In the genomic region with DNA sequence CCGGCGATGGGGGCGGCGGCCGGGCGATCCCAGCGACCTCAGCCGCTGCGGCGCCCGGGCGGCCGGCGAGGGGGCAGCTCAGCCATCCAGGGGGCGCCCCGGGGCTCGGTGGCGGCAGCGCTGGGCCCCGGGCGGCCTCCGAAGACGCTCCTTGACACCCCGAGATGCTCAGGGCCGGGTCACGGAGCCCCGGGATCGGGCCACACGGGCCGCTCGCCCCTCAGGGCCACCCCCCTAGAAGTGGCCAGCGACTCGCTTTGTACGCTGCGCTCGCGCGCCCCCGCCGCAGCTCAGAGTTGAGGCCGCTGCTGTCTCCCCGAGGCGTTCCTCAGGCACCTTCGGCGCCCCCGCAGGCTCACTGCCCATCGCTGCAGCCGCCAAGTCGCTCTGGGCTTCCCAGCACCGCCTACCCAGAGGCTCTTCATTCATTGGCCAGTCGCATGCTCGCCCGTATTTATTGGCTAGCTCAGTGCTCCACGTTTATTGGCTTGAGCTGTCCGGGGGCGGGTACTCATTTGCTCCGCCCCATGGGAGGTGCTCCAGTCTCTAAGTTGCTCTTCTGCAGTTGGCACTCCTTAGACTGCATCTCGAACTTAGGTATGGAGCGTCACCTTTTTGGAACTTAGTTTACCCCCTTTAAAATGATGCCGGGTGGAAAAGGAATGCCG, we compare ENCODE assay signal across 8 mouse cellular contexts. TPM values are rescaled to one million over a fixed set of nuclear protein-coding genes. Genes with fewer than 3 reads are reported as not detected.
DNase-seq lines count a peak whose midpoint lies in the region; ATAC-seq and TF ChIP-seq lines count a peak whose summit lies in the region.

Gene Dexi, minus strand, starts transcription at position 357 of the 668 bp plus-strand sequence.

- TF ChIP-seq CTCF in heart, adult 2 months (IDR thresholded peaks at IDR 0.05) = peak; percentile 40

- peak within 1 kb of the TSS; percentile 80 for H3K27ac ChIP-seq in embryonic facial prominence, embryonic 14.5 days (replicated peaks; ENCODE audit: low read depth, low read length)
- H3K27ac ChIP-seq in heart, adult 2 months = peak within 1 kb of the TSS; percentile 86
- peak within 1 kb of the TSS; percentile 91 for H3K27ac ChIP-seq in limb, embryonic 13.5 days
- peak within 1 kb of the TSS; percentile 84 for H3K27ac ChIP-seq in midbrain, embryonic 16.5 days (ENCODE audit: low read length)

- H3K9me3 ChIP-seq in embryonic facial prominence, embryonic 14.5 days (ENCODE audit: control insufficient read depth, low read length) = no peaks in the 10 kb centered on the region
- no peaks in the 10 kb centered on the region for H3K9me3 ChIP-seq in limb, embryonic 13.5 days
- H3K9me3 ChIP-seq in midbrain, embryonic 16.5 days (replicated peaks; ENCODE audit: control insufficient read depth, low read length, poor library complexity, severe bottlenecking) = no peaks in the 10 kb centered on the region

- no peaks in the 10 kb centered on the region for H3K27me3 ChIP-seq in embryonic facial prominence, embryonic 14.5 days (replicated peaks; ENCODE audit: control insufficient read depth, insufficient read depth, low read length)
- H3K27me3 ChIP-seq in heart, adult 2 months (ENCODE audit: control insufficient read depth, insufficient read depth, low read length) = no peaks in the 10 kb centered on the region
- no peaks in the 10 kb centered on the region for H3K27me3 ChIP-seq in limb, embryonic 13.5 days
- no peaks in the 10 kb centered on the region for H3K27me3 ChIP-seq in midbrain, embryonic 16.5 days (ENCODE audit: control insufficient read depth, insufficient read depth, low read depth, low read length)

- H3K4me2 ChIP-seq in embryonic facial prominence, embryonic 14.5 days (ENCODE audit: low read depth, low read length) = peak within 1 kb of the TSS; percentile 93
- H3K4me2 ChIP-seq in limb, embryonic 13.5 days (replicated peaks) = peak within 1 kb of the TSS; percentile 95
- peak within 1 kb of the TSS; percentile 91 for H3K4me2 ChIP-seq in midbrain, embryonic 16.5 days (ENCODE audit: low read length)

- ATAC-seq in embryonic facial prominence, embryonic 14.5 days (ENCODE audit: low read depth) = peak; percentile 95
- peak; percentile 94 for ATAC-seq in limb, embryonic 13.5 days (ENCODE audit: low FRiP score, low read depth)
- ATAC-seq in midbrain, embryonic 16.5 days = peak; percentile 94

- H3K9ac ChIP-seq in embryonic facial prominence, embryonic 14.5 days (ENCODE audit: low read depth, low read length) = peak within 1 kb of the TSS; percentile 88
- peak within 1 kb of the TSS; percentile 76 for H3K9ac ChIP-seq in heart, adult 2 months (ENCODE audit: low read depth, low read length)
- peak within 1 kb of the TSS; percentile 94 for H3K9ac ChIP-seq in limb, embryonic 13.5 days
- H3K9ac ChIP-seq in midbrain, embryonic 16.5 days (ENCODE audit: low read depth, low read length) = peak within 1 kb of the TSS; percentile 96

- H3K4me3 ChIP-seq in embryonic facial prominence, embryonic 14.5 days (ENCODE audit: low read depth, low read length) = peak within 1 kb of the TSS; percentile 93
- peak within 1 kb of the TSS; percentile 84 for H3K4me3 ChIP-seq in heart, adult 2 months
- H3K4me3 ChIP-seq in limb, embryonic 13.5 days = peak within 1 kb of the TSS; percentile 93
- H3K4me3 ChIP-seq in midbrain, embryonic 16.5 days (ENCODE audit: low read depth, low read length) = peak within 1 kb of the TSS; percentile 92

- DNase-seq in 3T3-L1 (ENCODE audit: low read depth, low spot score) = peak; percentile 99
- peak; percentile 73 to 83 for DNase-seq in adrenal gland, postnatal 4 days (ENCODE audit: low spot score in 2 of 2)
- peak; percentile 99 for DNase-seq in embryonic facial prominence, embryonic 14.5 days (ENCODE audit: low spot score)
- DNase-seq in heart, adult 2 months = peak; percentile 93 to 97
- DNase-seq in kidney, adult 8-10 months = peak; percentile 97 to 98
- DNase-seq in spleen, postnatal 10 days (ENCODE audit: low spot score in 2 of 2) = peak; percentile 83 to 93

- no peaks in the 10 kb centered on the region for H3K36me3 ChIP-seq in embryonic facial prominence, embryonic 14.5 days (ENCODE audit: control insufficient read depth, insufficient read depth, low read length)
- 0 out of 2 replicates have a peak, but pooled peaks cover 1% of the 10 kb centered on the region for H3K36me3 ChIP-seq in heart, adult 2 months (ENCODE audit: control insufficient read depth, insufficient read depth, low read length)
- H3K36me3 ChIP-seq in limb, embryonic 13.5 days = no peaks in the 10 kb centered on the region
- no peaks in the 10 kb centered on the region for H3K36me3 ChIP-seq in midbrain, embryonic 16.5 days (ENCODE audit: control insufficient read depth, insufficient read depth, low read length)

- WGBS in embryonic facial prominence, embryonic 14.5 days = under 1% methylated on average over 23 of the region's 61 CpGs
- under 1% methylated on average over 61 of the region's 61 CpGs for WGBS in heart, adult 2 months
- WGBS in limb, embryonic 13.5 days = under 1% methylated on average over 58 of the region's 61 CpGs
- 0% methylated on average over 44 of the region's 61 CpGs for WGBS in midbrain, embryonic 16.5 days

- TF ChIP-seq POLR2A in heart, adult 2 months (IDR thresholded peaks at IDR 0.05; ENCODE audit: insufficient read depth, low read depth, low read length) = peak; percentile 95

- intact Hi-C loops in heart, adult 2 months (cut with DNase I) = loop anchor here (5.0 to 10.0 kb wide), 2 partner anchors 131 to 712 kb away; partner anchors contain the start of genes Gspt1 and Nubp1

- H3K79me2 ChIP-seq in heart, adult 2 months (replicated peaks; ENCODE audit: control insufficient read depth, insufficient read depth, low read length) = 0 out of 2 replicates have a peak, but pooled peaks cover 2% of the 10 kb centered on the region

- TF ChIP-seq EP300 in heart, adult 2 months (IDR thresholded peaks at IDR 0.05; ENCODE audit: insufficient read depth, low read depth, low read length) = 0 out of 2 replicates have a peak, but pooled peaks have one; percentile 58

- H3K4me1 ChIP-seq in embryonic facial prominence, embryonic 14.5 days (ENCODE audit: control insufficient read depth, insufficient read depth, low read length) = peaks cover 36% of the 10 kb centered on the region
- peaks cover 9% of the 10 kb centered on the region for H3K4me1 ChIP-seq in heart, adult 2 months (ENCODE audit: control insufficient read depth, insufficient read depth, low read length)
- peaks cover 58% of the 10 kb centered on the region for H3K4me1 ChIP-seq in limb, embryonic 13.5 days
- H3K4me1 ChIP-seq in midbrain, embryonic 16.5 days (ENCODE audit: control insufficient read depth, insufficient read depth, low read length) = peaks cover 60% of the 10 kb centered on the region

RNA-seq across cellular contexts. Expression of gene Dexi, which starts in this region (rescaled TPM):
- total RNA-seq in adrenal gland, postnatal 4 days (2021) = 10 to 100 TPM; 21.8 to 23.0 TPM
- polyA plus RNA-seq in embryonic facial prominence, embryonic 14.5 days (2014; fragmentation: Nextera tagmentation; extraction: Ambion mirVana) = 28.0 and 30.3 TPM in 2 replicates
- total RNA-seq in heart, adult 2 months (2021) = 10 to 100 TPM; 32.1 to 41.1 TPM
- 56.8 and 65.5 TPM in 2 replicates for polyA plus RNA-seq in heart, adult 2 months (2012; rRNA removed)
- polyA plus RNA-seq in limb, embryonic 13.5 days (2015; fragmentation: Nextera tagmentation; extraction: Ambion mirVana) = 23.5 and 27.1 TPM in 2 replicates
- 12.7 and 13.3 TPM in 2 replicates for polyA plus RNA-seq in midbrain, embryonic 16.5 days (2015; fragmentation: Nextera tagmentation; extraction: Ambion mirVana)

Comparison
In these comparisons a context has a peak if more than half of its experiments do, and no peak if none do; other contexts are left out.
1. Peak in every context shown above with its lines: DNase-seq, ATAC-seq, H3K4me3 ChIP-seq and H3K27ac ChIP-seq.